Mouse (Mus musculus) MEL (cell line): ENCODE measurements around the gene Atp1b3.

Source experiments
- CTCF ChIP-seq, 3 experiments: IDR thresholded peaks in 2 of 3; conservative IDR thresholded peaks in 1 of 3; 2 replicates each; pipeline ENCODE4 v1.5.1; 2011 to 2012; ENCODE audit warnings: low read length in 3 of 3, low read depth in 2 of 3, mild to moderate bottlenecking in 2 of 3, improper control_type of control experiment in 1 of 3, inconsistent platforms in 1 of 3, mixed read lengths in 1 of 3, moderate library complexity in 1 of 3; ENCODE audit not compliant: control insufficient read depth in 1 of 3, insufficient read depth in 1 of 3, poor library complexity in 1 of 3, severe bottlenecking in 1 of 3
- MAZ ChIP-seq: IDR thresholded peaks from 2 replicates; pipeline ENCODE4 v1.6.1; 2012; ENCODE audit warnings: low read depth, mild to moderate bottlenecking, inconsistent platforms, low read length, improper control_type of control experiment
- NELFE ChIP-seq: IDR thresholded peaks from 2 replicates; pipeline ENCODE4 v1.6.1; 2011; ENCODE audit warnings: low read depth, low read length, improper control_type of control experiment
- POLR2A ChIP-seq, 2 experiments: IDR thresholded peaks; 2 replicates each; pipeline ENCODE4 v1.6.1; 2011 to 2012; ENCODE audit warnings: low read length in 2 of 2, mild to moderate bottlenecking in 2 of 2, control low read depth in 1 of 2, improper control_type of control experiment in 1 of 2, low read depth in 1 of 2, moderate library complexity in 1 of 2; ENCODE audit not compliant: control insufficient read depth in 1 of 2, insufficient read depth in 1 of 2, poor library complexity in 1 of 2
- TAL1 ChIP-seq: IDR thresholded peaks from 2 replicates; pipeline ENCODE4 v1.6.1; 2012; ENCODE audit warnings: mild to moderate bottlenecking, inconsistent platforms, low read length, moderate library complexity, mixed read lengths
- ZC3H11A ChIP-seq: IDR thresholded peaks from 2 replicates; pipeline ENCODE4 v1.6.1; 2012; ENCODE audit warnings: low read depth, mild to moderate bottlenecking, inconsistent platforms, low read length, improper control_type of control experiment

DNA sequence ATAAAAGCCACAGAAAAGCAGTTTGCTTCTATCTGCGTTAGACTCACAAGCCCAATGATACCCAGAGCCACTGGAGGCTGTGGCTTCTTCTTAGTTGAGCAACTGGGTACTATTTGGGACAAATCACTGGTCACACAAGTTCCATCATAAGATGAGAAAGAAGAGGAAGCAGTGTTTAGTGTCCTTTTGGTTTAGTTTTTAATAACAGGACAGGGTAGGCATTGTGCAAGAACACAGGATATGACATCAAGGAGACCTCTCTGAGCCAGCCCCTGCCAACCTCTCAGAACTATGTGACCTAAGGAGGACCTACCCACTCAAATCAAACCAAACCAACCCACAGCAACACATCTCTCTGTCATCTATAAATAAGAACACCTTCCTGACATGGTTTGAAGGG is 27.7 kb upstream of the Atp1b3 start:
- TF ChIP-seq CTCF (IDR thresholded peaks at IDR 0.05 in 2 of 3, conservative IDR thresholded peaks at IDR 0.05 in 1 of 3; ENCODE audit: control insufficient read depth in 1 of 3, insufficient read depth in 1 of 3, low read depth in 2 of 3, low read length in 3 of 3, poor library complexity in 1 of 3, severe bottlenecking in 1 of 3) (no peak), POLR2A (IDR thresholded peaks at IDR 0.05; ENCODE audit: control insufficient read depth in 1 of 2, insufficient read depth in 1 of 2, low read depth in 1 of 2, low read length in 2 of 2, poor library complexity in 1 of 2) (no peak), ZC3H11A (no peak), MAZ (no peak), NELFE (no peak), TAL1 (no peak)
